Mouse (Mus musculus): ENCODE measurements at regions not wholly inside any gene's neighbourhood (a gene's known extent, or its start where the extent isn't known, plus 50 kb on each side); places are given as distances from the start of the nearest gene placed in this dataset.

DNA sequence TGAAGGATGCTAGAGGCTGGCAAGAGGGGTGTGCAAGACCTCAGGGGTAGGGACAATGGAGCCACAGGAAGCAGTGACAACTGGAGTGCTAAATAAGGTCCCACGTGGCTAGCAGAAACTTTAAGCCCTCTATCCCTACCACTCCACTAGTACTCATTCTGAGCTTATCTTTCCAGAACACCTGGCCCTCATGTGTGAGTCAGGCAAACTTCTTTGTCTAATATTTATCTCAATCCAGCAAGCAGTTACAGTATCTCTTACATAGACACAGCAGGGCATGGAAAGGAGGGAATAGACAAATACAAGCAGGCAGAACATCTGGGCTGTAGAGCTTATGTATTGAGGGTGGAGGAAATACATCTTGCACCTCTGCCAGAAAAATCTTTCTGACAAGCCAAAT, 182.6 kb downstream of the Adgra3 start (continued):
- TF ChIP-seq ZNF384 (IDR thresholded peaks at IDR 0.05; ENCODE audit: low read depth, low read length) = no peak

DNA sequence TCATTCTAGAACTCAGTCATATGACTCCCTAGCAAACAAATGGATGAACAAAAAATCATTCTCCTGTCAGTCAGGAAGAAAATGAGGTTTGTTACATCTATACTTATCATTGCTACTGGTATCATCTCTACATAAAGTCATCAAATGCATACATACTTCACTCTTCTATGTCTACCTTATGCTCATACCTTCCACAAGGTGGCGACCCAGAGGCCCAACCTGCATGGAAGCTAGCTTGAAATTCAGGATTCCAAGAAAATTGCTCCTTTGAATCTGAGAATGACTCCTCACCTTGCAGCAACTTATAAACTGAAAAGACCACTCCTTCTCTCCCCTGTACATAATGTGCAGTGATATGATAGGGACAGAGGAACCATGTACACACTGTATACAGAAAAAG, 201.6 kb downstream of the Adgra3 start:
- H3K27ac ChIP-seq (ENCODE audit: control insufficient read depth, low read depth, low read length) = no peak overlapping the region
- H3K36me3 ChIP-seq (ENCODE audit: control insufficient read depth in 1 of 2, insufficient read depth in 2 of 2, low read length in 2 of 2) = no peaks in the 10 kb centered on the region
- H3K9me3 ChIP-seq (replicated peaks; ENCODE audit: insufficient read depth, low read length) = no peaks in the 10 kb centered on the region
- DNase-seq (ENCODE audit: low read depth, low spot score) = peak; percentile 14
- H3K4me1 ChIP-seq (ENCODE audit: control insufficient read depth in 1 of 2, insufficient read depth in 2 of 2, low read length in 2 of 2) = no peaks in the 10 kb centered on the region
- H3K79me2 ChIP-seq (ENCODE audit: control insufficient read depth, insufficient read depth, low read length, poor library complexity) = no peaks in the 10 kb centered on the region
- H3K9ac ChIP-seq (ENCODE audit: control insufficient read depth, low read depth, low read length, poor library complexity, severe bottlenecking) = no peak overlapping the region
- TF ChIP-seq JUND (IDR thresholded peaks at IDR 0.05; ENCODE audit: low read depth, low read length) = no peak
- TF ChIP-seq CTCF (IDR thresholded peaks at IDR 0.05 in 2 of 3, conservative IDR thresholded peaks at IDR 0.05 in 1 of 3; ENCODE audit: control insufficient read depth in 1 of 3, insufficient read depth in 1 of 3, low read depth in 2 of 3, low read length in 3 of 3, poor library complexity in 1 of 3, severe bottlenecking in 1 of 3) = peak in 2 of 3 experiments; percentile 31; a peak in 2 of 6 replicates
- peak; percentile 17; the same call in 1 of the 2 replicates for TF ChIP-seq SMC3 (IDR thresholded peaks at IDR 0.05; ENCODE audit: low read depth, low read length)
- H3K4me3 ChIP-seq (ENCODE audit: control insufficient read depth in 1 of 2, insufficient read depth in 1 of 2, low read depth in 2 of 2, low read length in 2 of 2) = no peak overlapping the region
- no peaks in the 10 kb centered on the region for H3K27me3 ChIP-seq (ENCODE audit: control insufficient read depth in 1 of 2, insufficient read depth in 2 of 2, low read length in 2 of 2)

DNA sequence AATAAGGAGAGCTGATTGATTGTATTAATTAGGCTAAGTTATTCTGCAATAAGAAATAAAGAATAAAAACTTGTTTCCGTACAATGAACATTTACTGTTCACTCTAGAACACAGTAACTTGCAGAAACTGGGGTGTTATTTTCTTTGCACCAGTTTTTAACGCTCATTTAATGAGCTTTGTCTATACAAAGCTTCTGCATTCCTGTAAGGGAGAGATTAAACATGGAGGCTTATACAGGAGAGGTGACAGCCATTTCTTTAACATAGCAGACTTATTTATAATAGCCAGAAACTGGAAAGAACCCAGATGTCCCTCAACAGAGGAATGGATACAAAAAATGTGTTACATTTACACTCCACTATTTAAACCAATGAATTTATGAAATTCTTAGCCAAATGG, 202.8 kb downstream of the Adgra3 start:
- Histone ChIP-seq H3K9me3 (replicated peaks; ENCODE audit: insufficient read depth, low read length) (no peaks in the 10 kb centered on the region), H3K9ac (ENCODE audit: control insufficient read depth, low read depth, low read length, poor library complexity, severe bottlenecking) (no peak overlapping the region), H3K36me3 (ENCODE audit: control insufficient read depth in 1 of 2, insufficient read depth in 2 of 2, low read length in 2 of 2) (no peaks in the 10 kb centered on the region), H3K4me3 (ENCODE audit: control insufficient read depth in 1 of 2, insufficient read depth in 1 of 2, low read depth in 2 of 2, low read length in 2 of 2) (no peak overlapping the region), H3K79me2 (ENCODE audit: control insufficient read depth, insufficient read depth, low read length, poor library complexity) (no peaks in the 10 kb centered on the region), H3K27ac (ENCODE audit: control insufficient read depth, low read depth, low read length) (no peak overlapping the region), H3K4me1 (ENCODE audit: control insufficient read depth in 1 of 2, insufficient read depth in 2 of 2, low read length in 2 of 2) (no peaks in the 10 kb centered on the region), H3K27me3 (ENCODE audit: control insufficient read depth in 1 of 2, insufficient read depth in 2 of 2, low read length in 2 of 2) (no peaks in the 10 kb centered on the region)
- peak; percentile 23 for DNase-seq (ENCODE audit: low read depth, low spot score)
- TF ChIP-seq TAL1 (IDR thresholded peaks at IDR 0.05; ENCODE audit: low read length) (no peak), TCF12 (IDR thresholded peaks at IDR 0.05; ENCODE audit: low read depth, low read length) (peak; percentile 59; the same call in 1 of the 2 replicates), RCOR1 (IDR thresholded peaks at IDR 0.05; ENCODE audit: low read depth, low read length) (no peak), ZC3H11A (IDR thresholded peaks at IDR 0.05; ENCODE audit: low read depth, low read length) (no peak), USF1 (IDR thresholded peaks at IDR 0.05; ENCODE audit: low read depth, low read length) (no peak), ETS1 (IDR thresholded peaks at IDR 0.05; ENCODE audit: low read depth, low read length) (no peak), EP300 (IDR thresholded peaks at IDR 0.05; ENCODE audit: low read depth in 1 of 2, low read length in 2 of 2) (peak in 1 of 2 experiments; percentile 52; a peak in 2 of 4 replicates), CTCF (IDR thresholded peaks at IDR 0.05 in 2 of 3, conservative IDR thresholded peaks at IDR 0.05 in 1 of 3; ENCODE audit: control insufficient read depth in 1 of 3, insufficient read depth in 1 of 3, low read depth in 2 of 3, low read length in 3 of 3, poor library complexity in 1 of 3, severe bottlenecking in 1 of 3) (no peak), NELFE (IDR thresholded peaks at IDR 0.05; ENCODE audit: low read depth, low read length) (no peak), ZNF384 (IDR thresholded peaks at IDR 0.05; ENCODE audit: low read depth, low read length) (no peak), MAFK (IDR thresholded peaks at IDR 0.05; ENCODE audit: borderline replicate concordance, low read depth, low read length) (no peak)

All from MEL (cell line).